Mouse (Mus musculus): Measurements from ENCODE around the gene Ccdc69. TPM values are rescaled to one million over a fixed set of nuclear protein-coding genes. Genes with fewer than 3 reads are reported as not detected.
"Not testable (repeated sequence)": the region's sequence is repeated elsewhere in the genome, so short reads cannot be mapped to it uniquely, and the experiment has no call there.

Gene Ccdc69
- polyA plus RNA-seq, 1 experiment from 2014 or later: 1.8 TPM

DNA sequence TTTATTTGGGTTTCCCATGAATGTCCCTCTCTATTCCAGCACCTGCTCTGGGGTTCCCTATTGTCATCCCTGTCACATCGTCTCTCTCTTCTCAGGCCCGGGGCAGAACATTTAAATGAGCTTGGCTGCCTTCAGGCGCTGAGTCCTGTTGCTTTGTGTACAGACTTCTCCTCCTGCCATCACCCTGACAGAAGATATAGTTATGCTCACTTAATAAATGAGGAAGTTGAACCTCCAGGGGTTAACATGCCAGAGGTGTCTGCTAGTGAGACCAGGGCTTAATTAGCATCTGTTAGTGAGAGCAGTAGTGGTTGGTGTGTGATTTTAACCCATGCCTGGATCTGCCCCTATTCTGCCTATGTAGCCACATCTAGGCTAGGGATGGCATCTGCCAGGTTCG is 21.9 kb upstream of the Ccdc69 start:
- no peak overlapping the region for H3K4me2 ChIP-seq (replicated peaks; ENCODE audit: low read depth, low read length)
- no peak overlapping the region for H3K4me3 ChIP-seq (ENCODE audit: low read depth, low read length)
- H3K27me3 ChIP-seq (ENCODE audit: control insufficient read depth, insufficient read depth, low read length): no peaks in the 10 kb centered on the region
- H3K4me1 ChIP-seq (ENCODE audit: control insufficient read depth, insufficient read depth, low read length): peaks cover 4% of the 10 kb centered on the region; the same call in 1 of the 2 replicates
- H3K9me3 ChIP-seq (ENCODE audit: control insufficient read depth, low read depth, low read length): no peaks in the 10 kb centered on the region
- H3K27ac ChIP-seq (ENCODE audit: low read length): no peak overlapping the region
- H3K9ac ChIP-seq (replicated peaks; ENCODE audit: low read depth, low read length): no peak overlapping the region
- WGBS: 67% methylated on average over 4 of the region's 4 CpGs
- no peaks in the 10 kb centered on the region for H3K36me3 ChIP-seq (ENCODE audit: control insufficient read depth, insufficient read depth, low read length)
- no peak for ATAC-seq (ENCODE audit: insufficient number of reproducible peaks, insufficient read depth, low FRiP score, low read depth)

DNA sequence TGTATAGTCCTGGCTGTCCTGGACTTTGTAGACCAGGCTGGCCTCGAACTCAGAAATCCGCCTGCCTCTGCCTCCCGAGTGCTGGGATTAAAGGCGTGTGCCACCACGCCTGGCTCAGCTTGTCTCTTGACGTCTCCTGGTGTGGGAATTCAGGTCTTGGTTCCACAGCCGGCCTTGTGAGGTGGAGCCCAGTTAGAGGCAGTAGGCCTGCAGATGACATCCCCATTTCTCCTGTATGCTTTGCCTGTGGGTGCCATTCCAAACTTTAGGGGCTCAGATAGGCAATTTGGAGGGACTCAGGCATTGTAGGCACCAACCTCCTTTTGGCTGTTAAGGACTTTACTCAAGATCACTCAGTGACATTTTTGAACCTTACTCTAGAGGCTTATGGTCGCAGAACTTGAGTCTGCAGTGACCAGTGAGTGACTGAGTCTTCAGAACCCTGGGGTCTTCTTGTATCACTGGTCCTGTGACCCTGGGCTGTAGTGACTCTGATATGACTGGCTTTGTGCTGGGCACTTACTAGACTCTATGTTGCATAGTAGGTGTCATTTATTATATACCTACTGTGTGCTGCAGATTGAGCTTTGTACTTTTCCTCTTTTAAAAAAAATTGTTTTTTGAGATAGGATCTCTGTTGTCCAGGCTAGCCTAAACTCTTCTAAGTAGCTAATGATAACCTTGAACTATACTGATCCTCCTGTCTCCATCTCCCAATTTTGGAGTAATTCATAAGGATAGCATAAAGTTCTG is 21.3 kb upstream of the Ccdc69 start:
- H3K27me3 ChIP-seq (ENCODE audit: control insufficient read depth, insufficient read depth, low read length): no peaks in the 10 kb centered on the region
- ATAC-seq (ENCODE audit: insufficient number of reproducible peaks, insufficient read depth, low FRiP score, low read depth): no peak
- WGBS: 94% methylated on average over 8 of the region's 8 CpGs
- no peaks in the 10 kb centered on the region for H3K36me3 ChIP-seq (ENCODE audit: control insufficient read depth, insufficient read depth, low read length)
- H3K4me2 ChIP-seq (replicated peaks; ENCODE audit: low read depth, low read length): no peak overlapping the region
- H3K4me3 ChIP-seq (ENCODE audit: low read depth, low read length): no peak overlapping the region
- H3K9ac ChIP-seq (replicated peaks; ENCODE audit: low read depth, low read length): no peak overlapping the region
- no peaks in the 10 kb centered on the region for H3K9me3 ChIP-seq (ENCODE audit: control insufficient read depth, low read depth, low read length)
- H3K4me1 ChIP-seq (ENCODE audit: control insufficient read depth, insufficient read depth, low read length): peaks cover 4% of the 10 kb centered on the region; the same call in 1 of the 2 replicates
- H3K27ac ChIP-seq (ENCODE audit: low read length): no peak overlapping the region

DNA sequence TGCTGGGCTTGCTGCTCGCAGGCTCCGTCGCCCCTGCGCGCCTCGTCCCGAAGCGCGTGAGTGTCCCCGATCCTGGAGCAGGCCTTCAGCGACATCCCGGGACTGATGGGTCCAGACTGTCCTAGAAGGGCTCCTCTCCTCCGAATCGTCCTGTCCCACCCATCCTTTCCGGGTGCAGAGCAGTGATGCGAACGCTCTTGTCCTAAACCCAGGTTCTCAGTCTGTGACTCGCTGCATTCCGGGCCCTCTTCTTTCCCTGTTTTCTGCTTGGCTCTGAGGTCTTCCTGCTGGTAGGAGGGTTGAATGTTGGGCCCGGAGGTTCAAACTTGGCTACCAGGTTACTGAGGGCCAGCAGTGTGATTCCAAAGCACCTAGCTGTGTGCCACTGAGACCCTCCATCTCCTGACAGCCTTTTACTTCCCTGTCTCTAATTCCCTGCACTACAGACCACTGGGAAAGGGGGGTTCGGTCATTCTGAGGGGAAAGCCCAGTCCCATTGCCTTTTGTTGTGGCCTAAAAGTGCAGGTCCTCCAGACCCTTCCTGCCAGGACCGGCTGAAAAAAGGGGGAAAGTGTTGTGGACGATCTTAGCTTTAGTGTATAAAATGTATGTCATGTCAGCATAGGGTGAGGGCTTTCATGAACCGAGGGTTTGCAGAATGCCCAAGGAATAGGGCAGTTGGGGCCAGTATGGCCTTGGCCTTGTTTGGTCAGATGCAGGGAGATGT is 20.4 kb upstream of the Ccdc69 start:
- H3K4me3 ChIP-seq (ENCODE audit: low read depth, low read length): peak overlapping the region; percentile 49
- peak overlapping the region; percentile 44; the same call in 1 of the 2 replicates for H3K27ac ChIP-seq (ENCODE audit: low read length)
- peak overlapping the region; percentile 33; the same call in 1 of the 2 replicates for H3K9ac ChIP-seq (replicated peaks; ENCODE audit: low read depth, low read length)
- H3K27me3 ChIP-seq (ENCODE audit: control insufficient read depth, insufficient read depth, low read length): no peaks in the 10 kb centered on the region
- H3K36me3 ChIP-seq (ENCODE audit: control insufficient read depth, insufficient read depth, low read length): no peaks in the 10 kb centered on the region
- H3K4me2 ChIP-seq (replicated peaks; ENCODE audit: low read depth, low read length): peak overlapping the region; percentile 80
- H3K9me3 ChIP-seq (ENCODE audit: control insufficient read depth, low read depth, low read length): no peaks in the 10 kb centered on the region
- H3K4me1 ChIP-seq (ENCODE audit: control insufficient read depth, insufficient read depth, low read length): peaks cover 4% of the 10 kb centered on the region; the same call in 1 of the 2 replicates
- ATAC-seq (ENCODE audit: insufficient number of reproducible peaks, insufficient read depth, low FRiP score, low read depth): no peak
- WGBS: 15% methylated on average over 24 of the region's 24 CpGs

DNA sequence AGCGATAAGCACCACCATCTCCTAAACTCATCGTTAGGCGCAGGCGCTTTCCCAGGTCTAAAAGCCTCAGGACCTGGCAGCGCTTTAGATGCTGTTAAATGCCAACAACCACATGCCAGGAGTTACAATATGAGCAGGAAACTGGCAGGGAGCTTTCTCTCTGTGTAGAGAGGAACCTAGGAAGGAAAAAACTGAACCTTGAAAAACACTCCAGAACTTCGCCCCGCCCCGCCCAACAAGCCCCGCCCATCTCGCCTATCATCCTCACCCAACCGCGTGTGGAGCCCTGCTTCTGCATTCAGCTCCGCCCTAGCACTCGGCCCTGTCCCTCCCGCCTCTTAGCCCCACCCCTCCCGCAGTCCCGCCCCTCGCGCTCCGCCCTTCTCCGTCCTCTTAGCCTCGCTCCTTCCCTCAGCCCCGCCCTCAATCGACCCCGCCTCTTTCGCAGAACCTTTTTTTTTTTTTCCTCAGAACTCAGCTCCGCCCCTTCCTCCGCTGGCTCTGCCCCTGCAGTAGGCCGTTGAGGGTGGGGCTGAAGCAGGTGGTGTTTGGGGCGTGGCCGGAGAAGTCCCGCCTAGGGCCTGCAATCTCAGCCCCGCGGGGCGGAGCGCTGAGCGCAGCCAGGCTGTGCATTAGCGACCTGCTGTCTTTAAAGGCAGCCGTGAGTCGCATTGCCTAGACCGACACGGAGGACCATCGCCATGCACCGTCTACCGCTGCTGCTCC is 19.7 kb upstream of the Ccdc69 start, which contains the start of gene Gm2a:
TSS of gene Gm2a (plus strand) at position 653 of the 726 bp plus-strand sequence.
- peak within 1 kb of the TSS; percentile 80 for H3K4me2 ChIP-seq (replicated peaks; ENCODE audit: low read depth, low read length)
- no peaks in the 10 kb centered on the region for H3K9me3 ChIP-seq (ENCODE audit: control insufficient read depth, low read depth, low read length)
- peak within 1 kb of the TSS; percentile 33; the same call in 1 of the 2 replicates for H3K9ac ChIP-seq (replicated peaks; ENCODE audit: low read depth, low read length)
- H3K4me3 ChIP-seq (ENCODE audit: low read depth, low read length): peak within 1 kb of the TSS; percentile 49
- H3K27me3 ChIP-seq (ENCODE audit: control insufficient read depth, insufficient read depth, low read length): no peaks in the 10 kb centered on the region
- WGBS: 2% methylated on average over 45 of the region's 45 CpGs
- ATAC-seq (ENCODE audit: insufficient number of reproducible peaks, insufficient read depth, low FRiP score, low read depth): peak; percentile 97
- peak within 1 kb of the TSS; percentile 52; the same call in 1 of the 2 replicates for H3K27ac ChIP-seq (ENCODE audit: low read length)
- no peaks in the 10 kb centered on the region for H3K36me3 ChIP-seq (ENCODE audit: control insufficient read depth, insufficient read depth, low read length)
- H3K4me1 ChIP-seq (ENCODE audit: control insufficient read depth, insufficient read depth, low read length): peaks cover 4% of the 10 kb centered on the region; the same call in 1 of the 2 replicates

DNA sequence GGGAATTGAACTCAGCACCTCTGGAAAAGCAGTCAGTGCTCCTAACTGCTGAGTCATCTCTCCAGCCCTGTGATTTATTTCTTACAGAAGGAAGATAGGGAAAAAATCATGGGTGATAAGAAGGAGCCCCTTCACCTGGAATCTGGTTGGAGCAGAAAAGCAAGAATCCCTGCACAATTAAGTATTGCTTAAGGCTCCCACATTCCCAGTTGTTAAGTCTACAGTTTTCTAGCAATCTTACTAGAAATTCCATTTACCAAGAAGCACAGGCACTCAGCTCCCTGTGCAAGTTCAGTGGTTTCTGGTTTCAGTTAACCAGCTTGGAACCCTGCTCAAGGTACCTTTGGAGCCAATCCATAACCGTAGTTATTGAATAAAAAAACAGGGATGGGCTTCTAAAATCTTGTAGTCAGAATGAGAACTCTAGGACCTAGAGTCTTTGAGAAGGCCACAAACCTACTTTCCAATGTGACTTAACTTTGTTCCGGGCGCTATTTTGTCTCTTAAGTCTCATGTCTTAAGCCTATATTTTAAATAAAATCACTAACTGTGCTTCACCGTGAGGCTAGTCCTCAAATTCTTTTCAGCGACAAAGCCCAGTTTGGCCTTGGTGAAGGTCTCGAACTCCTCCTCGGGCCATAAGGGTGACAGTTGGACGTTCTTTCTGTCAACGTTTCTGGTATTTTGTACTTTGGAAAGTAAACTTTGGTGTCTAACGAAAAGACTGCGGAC is 19.0 kb upstream of the Ccdc69 start:
- peaks cover 4% of the 10 kb centered on the region; the same call in 1 of the 2 replicates for H3K4me1 ChIP-seq (ENCODE audit: control insufficient read depth, insufficient read depth, low read length)
- WGBS: 29% methylated on average over 11 of the region's 11 CpGs
- H3K4me3 ChIP-seq (ENCODE audit: low read depth, low read length): peak overlapping the region; percentile 49
- H3K4me2 ChIP-seq (replicated peaks; ENCODE audit: low read depth, low read length): peak overlapping the region; percentile 80
- no peak overlapping the region for H3K9ac ChIP-seq (replicated peaks; ENCODE audit: low read depth, low read length)
- H3K9me3 ChIP-seq (ENCODE audit: control insufficient read depth, low read depth, low read length): no peaks in the 10 kb centered on the region
- H3K27me3 ChIP-seq (ENCODE audit: control insufficient read depth, insufficient read depth, low read length): no peaks in the 10 kb centered on the region
- ATAC-seq (ENCODE audit: insufficient number of reproducible peaks, insufficient read depth, low FRiP score, low read depth): no peak
- H3K36me3 ChIP-seq (ENCODE audit: control insufficient read depth, insufficient read depth, low read length): no peaks in the 10 kb centered on the region
- peak overlapping the region; percentile 52; the same call in 1 of the 2 replicates for H3K27ac ChIP-seq (ENCODE audit: low read length)

DNA sequence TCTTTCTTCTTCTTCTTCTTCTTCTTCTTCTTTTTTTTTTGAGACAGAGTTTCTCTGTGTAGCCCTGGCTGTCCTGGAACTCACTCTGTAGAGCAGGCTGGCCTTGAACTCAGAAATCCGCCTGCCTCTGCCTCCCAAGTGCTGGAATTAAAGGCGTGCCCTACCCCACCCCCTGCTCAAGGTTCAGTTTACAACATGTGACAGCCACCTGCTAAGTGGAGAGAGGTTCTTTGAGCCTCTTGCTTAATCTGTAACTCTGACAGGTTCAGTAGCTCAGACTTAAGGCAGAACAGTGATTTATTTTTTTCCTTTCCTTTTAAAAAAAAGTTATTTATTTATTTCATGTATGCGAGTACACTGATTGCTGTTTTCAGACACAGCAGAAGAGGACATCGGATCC is 18.4 kb upstream of the Ccdc69 start:
- not testable (repeated sequence) for H3K4me3 ChIP-seq (ENCODE audit: low read depth, low read length); H3K9me3 ChIP-seq (ENCODE audit: control insufficient read depth, low read depth, low read length); H3K27ac ChIP-seq (ENCODE audit: low read length); H3K4me1 ChIP-seq (ENCODE audit: control insufficient read depth, insufficient read depth, low read length); H3K9ac ChIP-seq (replicated peaks; ENCODE audit: low read depth, low read length); H3K4me2 ChIP-seq (replicated peaks; ENCODE audit: low read depth, low read length); ATAC-seq (ENCODE audit: insufficient number of reproducible peaks, insufficient read depth, low FRiP score, low read depth); H3K27me3 ChIP-seq (ENCODE audit: control insufficient read depth, insufficient read depth, low read length); H3K36me3 ChIP-seq (ENCODE audit: control insufficient read depth, insufficient read depth, low read length)
- WGBS: 82% methylated on average over 4 of the region's 4 CpGs

DNA sequence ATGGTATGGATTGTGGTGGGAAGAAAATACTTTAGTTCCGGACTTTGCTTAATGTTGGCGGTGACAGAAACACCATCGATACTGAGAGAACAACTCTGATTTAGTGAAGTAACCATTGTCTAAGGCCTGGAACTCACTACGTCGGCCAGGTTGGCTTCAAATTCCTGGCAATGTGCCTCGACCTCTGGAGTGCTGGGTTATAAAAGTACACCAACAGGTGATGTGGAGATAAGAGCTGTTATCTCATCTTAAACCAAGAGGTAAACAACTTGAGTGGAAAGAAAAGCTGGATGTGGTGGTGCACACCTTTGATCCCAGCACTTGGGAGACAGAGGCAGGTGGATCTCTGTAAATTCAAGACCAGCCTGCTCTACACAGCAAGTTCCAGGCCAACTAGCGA is 15.2 kb upstream of the Ccdc69 start:
- H3K27me3 ChIP-seq (ENCODE audit: control insufficient read depth, insufficient read depth, low read length): no peaks in the 10 kb centered on the region
- no peaks in the 10 kb centered on the region for H3K36me3 ChIP-seq (ENCODE audit: control insufficient read depth, insufficient read depth, low read length)
- no peak overlapping the region for H3K4me2 ChIP-seq (replicated peaks; ENCODE audit: low read depth, low read length)
- no peaks in the 10 kb centered on the region for H3K9me3 ChIP-seq (ENCODE audit: control insufficient read depth, low read depth, low read length)
- 76% methylated on average over 7 of the region's 7 CpGs for WGBS
- H3K9ac ChIP-seq (replicated peaks; ENCODE audit: low read depth, low read length): no peak overlapping the region
- H3K4me1 ChIP-seq (ENCODE audit: control insufficient read depth, insufficient read depth, low read length): no peaks in the 10 kb centered on the region
- ATAC-seq (ENCODE audit: insufficient number of reproducible peaks, insufficient read depth, low FRiP score, low read depth): no peak
- no peak overlapping the region for H3K4me3 ChIP-seq (ENCODE audit: low read depth, low read length)
- H3K27ac ChIP-seq (ENCODE audit: low read length): no peak overlapping the region

DNA sequence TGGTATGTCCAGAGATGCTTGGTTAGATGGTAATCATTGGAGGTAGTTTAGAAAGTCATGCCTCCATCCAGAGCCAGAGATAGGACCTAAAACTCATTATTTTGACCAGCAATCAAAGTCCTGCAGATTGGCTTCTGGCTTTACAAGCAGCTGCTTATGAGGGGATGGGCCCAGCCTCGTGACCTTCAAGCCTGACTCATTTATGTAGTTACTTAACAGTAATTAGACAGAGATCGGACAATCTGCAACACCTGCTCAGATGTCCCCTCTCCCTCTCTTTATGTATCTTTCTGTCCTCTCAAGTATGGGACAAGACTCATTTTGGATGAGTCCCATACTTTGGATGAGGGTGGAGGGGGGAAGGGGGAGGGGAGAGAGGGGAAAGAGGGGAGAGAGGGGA is 12.0 kb upstream of the Ccdc69 start:
- Histone ChIP-seq H3K36me3 (ENCODE audit: control insufficient read depth, insufficient read depth, low read length) (no peaks in the 10 kb centered on the region), H3K9ac (replicated peaks; ENCODE audit: low read depth, low read length) (no peak overlapping the region), H3K27me3 (ENCODE audit: control insufficient read depth, insufficient read depth, low read length) (no peaks in the 10 kb centered on the region), H3K4me1 (ENCODE audit: control insufficient read depth, insufficient read depth, low read length) (no peaks in the 10 kb centered on the region), H3K4me2 (replicated peaks; ENCODE audit: low read depth, low read length) (no peak overlapping the region), H3K4me3 (ENCODE audit: low read depth, low read length) (no peak overlapping the region), H3K27ac (ENCODE audit: low read length) (no peak overlapping the region), H3K9me3 (ENCODE audit: control insufficient read depth, low read depth, low read length) (no peaks in the 10 kb centered on the region)
- ATAC-seq (ENCODE audit: insufficient number of reproducible peaks, insufficient read depth, low FRiP score, low read depth): no peak
- 75% methylated on average over 2 of the region's 2 CpGs for WGBS

Measured in stomach, embryonic 14.5 days (tissue).